Mouse (Mus musculus) myocyte (in vitro differentiated cells): ENCODE results near the gene R3hdm4.

Source experiments
- CEBPB ChIP-seq: IDR thresholded peaks from 2 replicates; pipeline ENCODE4 v1.6.1; 2011; ENCODE audit warnings: mild to moderate bottlenecking, moderate library complexity; ENCODE audit not compliant: poor library complexity, insufficient read depth, severe bottlenecking
- E2F4 ChIP-seq: IDR thresholded peaks from one replicate; pipeline ENCODE4 v1.6.1; 2011; ENCODE audit warnings: mild to moderate bottlenecking, control low read depth, moderate library complexity; ENCODE audit not compliant: insufficient read depth
- MAX ChIP-seq: IDR thresholded peaks from one replicate; pipeline ENCODE4 v1.6.1; 2011; ENCODE audit warnings: low read depth, mild to moderate bottlenecking, control low read depth
- MYOD1 ChIP-seq, 3 experiments: IDR thresholded peaks; one replicate each; pipeline ENCODE4 v1.6.1; 2011; ENCODE audit warnings: control low read depth in 2 of 3, low read depth in 2 of 3, mild to moderate bottlenecking in 2 of 3, moderate library complexity in 1 of 3; ENCODE audit not compliant: insufficient read length in 2 of 3, control insufficient read depth in 1 of 3
- MYOG ChIP-seq, 3 experiments: IDR thresholded peaks; one replicate each; pipeline ENCODE4 v1.6.1; 2011; ENCODE audit warnings: control low read depth in 2 of 3, low read depth in 2 of 3, mild to moderate bottlenecking in 2 of 3; ENCODE audit not compliant: insufficient read length in 2 of 3, control insufficient read depth in 1 of 3, insufficient read depth in 1 of 3
- POLR2A ChIP-seq: IDR thresholded peaks from one replicate; pipeline ENCODE4 v1.6.1; 2011; ENCODE audit warnings: low read depth, mild to moderate bottlenecking, control low read depth, moderate library complexity; ENCODE audit not compliant: insufficient read length
- POLR2AphosphoS2 ChIP-seq: IDR thresholded peaks from one replicate; pipeline ENCODE4 v1.6.1; 2011; ENCODE audit warnings: low read depth, control low read depth; ENCODE audit not compliant: insufficient read length
- TCF12 ChIP-seq: IDR thresholded peaks from one replicate; pipeline ENCODE4 v1.6.1; 2011; ENCODE audit warnings: mild to moderate bottlenecking, control low read depth; ENCODE audit not compliant: poor library complexity, insufficient read depth, severe bottlenecking
- USF1 ChIP-seq: IDR thresholded peaks from one replicate; pipeline ENCODE4 v1.6.1; 2011; ENCODE audit warnings: low read depth, mild to moderate bottlenecking, control low read depth, moderate library complexity

GRCm38 (mm10) chr10:79918231-79919078 is 2.6 kb downstream of the R3hdm4 start:
- TF ChIP-seq POLR2AphosphoS2 (no peak), MAX (no peak), E2F4 (no peak), POLR2A (no peak), MYOG (IDR thresholded peaks at IDR 0.05; ENCODE audit: control insufficient read depth in 1 of 3, insufficient read depth in 1 of 3, insufficient read length in 2 of 3, low read depth in 2 of 3) (no peak), CEBPB (no peak), USF1 (no peak), TCF12 (no peak), MYOD1 (IDR thresholded peaks at IDR 0.05; ENCODE audit: control insufficient read depth in 1 of 3, insufficient read length in 2 of 3, low read depth in 2 of 3) (no peak)
